Mouse (Mus musculus) brain, embryonic 14.5 days (tissue): ENCODE data around the gene Ttc29. TPM values are rescaled to one million over a fixed set of nuclear protein-coding genes. Genes with fewer than 3 reads are reported as not detected.

Experiments
- DNase-seq: peaks from one replicate; pipeline ENCODE4 v3.0.0-alpha.2; 2011; ENCODE audit warnings: low read depth
- CTCF ChIP-seq: fragments of 200-500 bp; IDR thresholded peaks from 2 replicates; pipeline ENCODE4 v1.5.1; 2012; ENCODE audit warnings: inconsistent platforms, mild to moderate bottlenecking, moderate library complexity, borderline replicate concordance; ENCODE audit not compliant: insufficient read depth, insufficient read length; ENCODE audit errors: extremely low read depth
- POLR2A ChIP-seq: fragments of 200-500 bp; IDR thresholded peaks from 2 replicates; pipeline ENCODE4 v1.6.1; 2012; ENCODE audit warnings: mild to moderate bottlenecking, inconsistent platforms, borderline replicate concordance; ENCODE audit not compliant: poor library complexity, insufficient read depth, insufficient read length, severe bottlenecking; ENCODE audit errors: extremely low read depth
- polyA plus RNA-seq: library from polyadenylated mRNA; depleted of rRNA; stranded (reverse); fragments of >200 nt; gene quantifications from 2 replicates; pipeline ENCODE4 v1.2.3, GENCODE M21; 2012

The Ttc29 gene
- polyA plus RNA-seq, 1 experiment = 0.59 TPM

DNA sequence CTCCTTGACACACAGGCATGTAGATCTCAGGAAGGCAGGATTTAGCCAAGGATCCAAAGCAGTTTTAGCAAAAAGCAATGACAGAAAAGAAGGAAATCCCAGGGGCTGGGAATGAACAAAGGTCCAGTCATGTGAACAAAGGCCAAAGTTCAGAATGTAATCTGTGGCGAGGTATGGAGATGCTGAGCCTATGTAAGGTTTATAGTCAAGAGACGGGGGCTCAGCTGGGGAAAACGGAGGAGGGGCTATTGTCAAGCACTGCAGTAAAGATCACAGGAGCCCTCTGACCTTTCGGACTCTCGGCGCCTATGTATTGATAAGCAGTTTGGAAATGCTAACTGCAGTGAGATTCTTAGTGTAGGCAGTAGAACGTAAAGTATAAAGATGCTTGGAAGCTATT, 90.5 kb downstream of the Ttc29 start:
- no peak for DNase-seq
- TF ChIP-seq CTCF = no peak
- TF ChIP-seq POLR2A = no peak

DNA sequence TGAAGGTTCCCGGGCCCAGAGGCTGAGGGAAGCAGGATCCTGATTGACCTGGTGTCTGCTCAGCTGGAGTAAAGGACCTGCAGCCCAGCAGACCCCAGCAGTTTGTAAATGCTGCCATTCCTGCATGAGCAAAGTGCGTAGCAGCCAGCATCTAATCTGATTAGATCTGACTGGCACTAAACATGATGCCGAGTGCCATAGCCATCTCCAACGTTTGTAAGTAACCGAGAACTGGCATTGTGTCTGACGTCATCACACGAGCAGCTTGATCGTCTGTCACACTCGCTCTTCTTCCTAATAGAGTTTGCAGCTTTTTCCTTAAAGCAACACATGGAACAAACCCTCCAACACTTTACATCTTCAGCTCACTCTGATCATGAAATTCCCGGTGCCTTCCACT, 93.5 kb downstream of the Ttc29 start:
- DNase-seq = peak; percentile 57

GRCm38 (mm10) chr8:78307131-78307530, 94.0 kb downstream of the Ttc29 start:
- no peak for TF ChIP-seq CTCF
- no peak for TF ChIP-seq POLR2A
- DNase-seq = no peak

More for the DNA sequence above, 93.5 kb downstream of the Ttc29 start:
- TF ChIP-seq POLR2A = no peak
- no peak for TF ChIP-seq CTCF

GRCm38 (mm10) chr8:78309539-78309938, 96.4 kb downstream of the Ttc29 start:
- TF ChIP-seq CTCF (no peak), POLR2A (no peak)
- peak; percentile 57 for DNase-seq

GRCm38 (mm10) chr8:78315576-78315975, 102.5 kb downstream of the Ttc29 start:
- TF ChIP-seq POLR2A = no peak
- DNase-seq = no peak

DNA sequence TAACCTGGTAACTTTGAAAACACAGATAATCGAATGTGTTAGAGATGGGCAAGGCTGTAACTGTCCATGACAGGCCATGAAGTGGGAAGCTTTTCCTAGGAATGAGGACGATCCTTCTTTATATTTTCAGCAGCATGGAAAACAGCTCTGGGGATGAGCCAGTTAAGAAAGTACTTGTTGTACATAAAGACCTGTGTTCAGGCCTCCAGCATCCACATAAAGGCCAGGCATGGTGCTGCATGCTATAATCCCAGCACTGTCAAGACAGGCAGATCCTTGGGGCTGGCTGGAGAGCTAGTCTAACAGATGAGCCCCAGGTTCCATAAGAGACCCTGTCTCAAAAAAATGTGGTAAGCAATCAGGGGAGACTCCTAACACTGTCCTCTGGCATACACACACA, 104.6 kb downstream of the Ttc29 start:
- DNase-seq = no peak

GRCm38 (mm10) chr8:78323391-78323790, 110.3 kb downstream of the Ttc29 start:
- TF ChIP-seq POLR2A (no peak), CTCF (no peak)
- DNase-seq = no peak

More for the DNA sequence above, 104.6 kb downstream of the Ttc29 start:
- no peak for TF ChIP-seq POLR2A
- TF ChIP-seq CTCF = no peak

DNA sequence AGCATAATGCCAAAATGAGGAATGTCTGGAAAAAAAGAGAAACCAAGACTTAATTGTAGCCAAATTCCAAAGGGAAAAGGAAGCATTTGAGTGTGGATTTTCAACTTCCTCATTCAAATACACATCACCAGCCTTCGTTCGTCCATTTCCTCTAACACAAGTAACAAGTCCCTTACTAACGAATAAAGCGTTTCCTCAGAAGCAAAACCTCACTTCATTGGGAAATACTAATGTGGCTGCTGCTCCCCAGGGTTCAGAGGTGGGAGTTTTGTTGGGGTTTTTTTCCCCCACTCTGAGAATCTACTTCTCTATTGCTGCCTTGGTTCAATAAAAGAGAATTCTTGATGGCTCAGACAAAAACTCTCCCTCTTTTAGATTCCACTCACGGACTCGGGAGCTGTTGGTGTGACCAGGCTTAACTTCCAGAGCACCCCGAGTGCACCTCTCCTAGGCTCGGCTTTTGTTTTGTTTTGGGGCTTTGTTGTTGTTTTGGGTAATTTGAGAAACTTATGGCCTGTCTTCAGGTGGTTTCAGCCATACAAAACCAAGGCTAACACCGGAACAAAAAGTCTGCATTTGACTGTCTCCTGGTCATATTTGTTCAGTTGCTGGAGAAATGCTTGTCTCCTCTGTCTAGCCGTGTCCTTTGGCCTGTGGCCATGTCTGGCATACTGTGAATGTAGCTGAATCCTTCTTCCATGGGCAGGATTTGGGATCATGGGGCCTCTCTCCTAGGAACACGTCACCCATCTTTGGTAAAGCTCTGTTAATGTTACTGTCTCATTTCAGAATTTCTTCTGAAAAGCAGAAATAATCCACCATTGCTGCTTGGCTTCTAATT, 127.8 kb downstream of the Ttc29 start:
- peak; percentile 90 for DNase-seq
- TF ChIP-seq CTCF = no peak
- TF ChIP-seq POLR2A = no peak

DNA sequence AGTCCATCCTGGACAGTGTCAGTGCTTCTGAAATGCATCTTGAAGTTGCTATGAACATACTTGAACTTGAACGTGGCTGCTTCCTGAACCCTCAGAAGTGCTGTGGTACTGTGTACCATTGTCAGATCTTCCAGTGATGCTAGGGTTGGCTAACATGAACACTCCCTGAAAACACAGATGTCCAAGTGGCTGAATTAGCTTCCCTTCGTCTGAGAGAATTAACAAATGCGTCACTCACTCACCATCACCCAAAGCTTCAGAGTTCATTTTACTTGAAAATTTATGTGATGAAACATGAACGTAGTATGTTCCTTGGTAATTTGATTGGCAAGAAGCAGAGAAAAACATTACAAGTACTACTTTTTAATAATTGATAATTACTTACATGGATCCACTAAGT, 129.1 kb downstream of the Ttc29 start:
- TF ChIP-seq POLR2A = no peak
- DNase-seq = no peak

DNA sequence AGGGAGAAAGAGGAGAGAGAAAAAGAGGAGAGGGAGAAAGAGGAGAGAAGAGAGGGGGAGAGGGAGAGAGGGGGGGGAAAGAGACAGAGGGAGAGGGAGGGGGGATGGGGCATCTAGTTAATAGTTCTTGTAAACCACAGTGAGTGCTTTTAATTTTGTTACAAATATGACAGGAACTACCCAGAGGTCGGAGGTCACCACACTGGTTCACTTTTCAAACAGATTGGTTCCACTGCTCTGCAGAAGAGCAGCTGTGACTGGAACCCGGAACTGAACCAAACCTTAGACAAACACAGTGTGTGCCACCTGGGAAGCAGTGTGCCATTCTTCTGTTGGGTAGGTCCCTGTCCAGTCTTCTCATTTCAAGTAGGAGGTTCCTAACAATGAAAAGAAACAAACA, 130.9 kb downstream of the Ttc29 start:
- TF ChIP-seq CTCF (no peak), POLR2A (no peak)
- no peak for DNase-seq

GRCm38 (mm10) chr8:78345705-78346104, 132.6 kb downstream of the Ttc29 start:
- DNase-seq = no peak
- no peak for TF ChIP-seq POLR2A
- TF ChIP-seq CTCF = no peak

DNA sequence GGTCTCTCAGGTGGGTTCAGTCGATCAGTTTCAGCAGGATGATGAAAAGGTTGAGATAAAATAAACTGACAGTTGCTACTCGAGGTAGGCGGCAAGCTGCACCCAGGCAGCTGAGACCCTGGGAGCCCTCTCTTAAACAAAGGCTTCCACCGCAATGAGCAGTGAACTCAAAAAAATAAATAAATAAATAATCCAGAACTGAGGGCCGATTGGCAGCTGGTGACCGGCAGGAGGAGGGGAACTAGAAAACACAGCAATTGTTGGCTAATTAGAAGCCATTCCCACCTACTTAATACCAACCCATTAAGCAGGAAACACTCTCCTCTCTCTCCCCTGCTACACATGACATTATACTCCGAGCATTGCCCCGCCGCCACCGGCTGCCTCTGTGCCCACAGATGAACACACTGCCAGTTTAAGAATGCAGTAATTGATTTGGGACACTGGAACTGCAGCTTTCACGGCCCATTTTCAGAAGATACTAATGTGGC, 133.1 kb downstream of the Ttc29 start:
- TF ChIP-seq CTCF (no peak), POLR2A (no peak)

DNA sequence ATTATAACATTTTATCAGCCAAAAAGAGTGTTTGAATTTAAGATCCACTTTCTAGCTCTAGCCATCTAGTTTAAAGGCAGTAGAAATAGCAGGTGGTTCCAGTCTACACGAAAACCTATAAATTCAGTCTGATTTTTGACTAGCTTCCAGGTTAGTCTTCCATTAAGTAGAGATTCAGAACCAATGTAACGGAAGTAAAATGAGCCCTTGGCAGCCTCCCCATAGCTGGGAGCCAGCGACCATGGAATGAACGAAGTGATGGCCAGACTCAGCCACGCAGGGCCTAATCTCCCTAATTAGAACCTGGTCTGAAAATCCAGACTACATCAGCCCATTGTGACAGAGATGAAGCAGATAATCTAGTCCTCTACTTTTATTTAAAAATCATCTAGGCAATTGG, 140.8 kb downstream of the Ttc29 start:
- TF ChIP-seq CTCF = no peak
- no peak for TF ChIP-seq POLR2A
- DNase-seq = peak; percentile 84

More for the DNA sequence above, 133.1 kb downstream of the Ttc29 start:
- peak; percentile 93 for DNase-seq

DNA sequence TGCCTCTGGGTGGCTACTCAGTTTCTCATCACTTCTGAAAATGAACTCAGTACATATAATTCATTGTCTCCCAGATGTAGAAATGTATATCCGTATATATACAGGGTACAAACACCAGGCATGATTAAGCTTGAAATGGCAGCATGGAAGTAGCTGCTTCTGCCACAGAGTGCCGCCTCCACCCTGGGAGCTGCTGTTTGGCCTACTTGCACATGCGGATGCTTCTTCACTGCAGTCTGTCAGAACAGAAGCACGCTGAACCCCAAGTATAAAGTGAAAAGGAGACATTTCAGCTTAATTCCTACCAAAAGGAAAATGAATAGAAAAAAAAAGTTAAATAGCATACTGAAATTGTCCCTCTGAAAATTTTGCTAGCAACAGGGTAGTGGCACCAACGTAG, 141.7 kb downstream of the Ttc29 start:
- no peak for TF ChIP-seq POLR2A
- no peak for TF ChIP-seq CTCF
- DNase-seq = no peak
